Mouse (Mus musculus) heart, adult 2 months (tissue): ENCODE results near the gene Kcnip3.

Experiments
- CTCF ChIP-seq: fragments of 200-600 bp; IDR thresholded peaks from 2 replicates; pipeline ENCODE4 v1.8.1; 2022; ENCODE audit warnings: antibody characterized with exemption, mild to moderate bottlenecking, moderate library complexity
- EP300 ChIP-seq: fragments of 200-500 bp; IDR thresholded peaks from 2 replicates; pipeline ENCODE4 v1.6.1; 2011; ENCODE audit warnings: low read depth, low read length, control low read depth; ENCODE audit not compliant: insufficient read depth
- POLR2A ChIP-seq: fragments of 200-500 bp; IDR thresholded peaks from 2 replicates; pipeline ENCODE4 v1.6.1; 2011; ENCODE audit warnings: mild to moderate bottlenecking, low read depth, low read length, control low read depth; ENCODE audit not compliant: insufficient read depth

- TF ChIP-seq CTCF: no peak
- no peak for TF ChIP-seq POLR2A
- TF ChIP-seq EP300: no peak
Measured at GRCm38 (mm10) chr2:127471281-127471680, 50.6 kb downstream of the Kcnip3 start.
